ENCODE assay signal across 8 mouse cellular contexts in the genomic region with DNA sequence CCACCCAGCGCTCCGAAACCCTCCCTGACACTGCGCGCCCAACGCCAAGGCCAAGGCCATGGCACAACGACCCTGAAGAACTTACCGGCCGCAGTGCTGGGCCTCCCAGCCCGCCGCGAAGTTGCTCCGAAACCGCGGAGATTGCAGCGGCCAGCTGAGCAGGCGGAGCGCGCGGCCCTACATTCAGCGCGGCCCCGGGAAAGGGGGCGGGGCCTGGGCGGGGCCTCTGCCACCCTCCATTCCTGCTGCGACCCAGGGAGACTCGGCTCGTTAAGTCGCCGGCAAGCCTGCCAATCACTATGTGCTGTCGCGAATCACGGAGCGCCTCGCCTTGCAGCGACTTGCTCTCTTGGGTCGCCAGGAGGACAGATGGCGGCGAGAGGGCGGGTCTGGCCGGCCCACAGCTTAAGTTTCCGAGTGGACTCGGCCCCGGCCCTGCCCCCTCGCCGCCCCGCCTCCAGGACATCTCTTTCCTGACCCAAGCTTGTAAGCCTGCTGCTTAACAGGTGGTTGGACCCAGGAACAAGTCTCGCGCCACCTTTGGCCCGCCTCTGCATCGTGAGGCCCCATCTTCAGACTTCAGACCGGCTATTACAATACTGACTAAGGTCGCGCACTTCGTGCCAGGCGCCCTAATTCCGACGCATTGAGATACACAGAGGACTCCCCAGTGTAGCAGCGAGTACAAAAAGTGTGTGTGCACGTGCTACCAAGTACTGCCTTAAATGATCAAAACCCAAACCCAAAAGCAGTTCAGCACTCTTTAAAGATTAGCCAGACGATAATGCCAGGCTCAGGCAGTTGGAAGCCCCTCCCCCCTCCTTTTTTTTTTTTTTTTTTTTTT. TPM values are rescaled to one million over a fixed set of nuclear protein-coding genes. Genes with fewer than 3 reads are reported as not detected.
DNase-seq lines count a peak whose midpoint lies in the region; ATAC-seq and TF ChIP-seq lines count a peak whose summit lies in the region.

Wfs1 (minus strand) TSS at position 425 of the 844 bp plus-strand sequence.

- H3K27ac ChIP-seq in left cerebral cortex, adult 2 months = peak within 1 kb of the TSS; percentile 65
- no peak within 1 kb of the TSS for H3K27ac ChIP-seq in macrophage

- intact Hi-C loops in left cerebral cortex, adult 2 months (cut with DNase I) = no loop called here

- H3K4me3 ChIP-seq in left cerebral cortex, adult 2 months = peak within 1 kb of the TSS; percentile 84
- H3K4me3 ChIP-seq in macrophage (ENCODE audit: inconsistent target) = peak within 1 kb of the TSS; percentile 50

- no peaks in the 10 kb centered on the region for H3K79me2 ChIP-seq in macrophage (ENCODE audit: inconsistent target)

- WGBS in macrophage (ENCODE audit: missing documents) = under 1% methylated on average over 56 of the region's 60 CpGs

- peak; percentile 12 for TF ChIP-seq CTCF in left cerebral cortex, adult 2 months (IDR thresholded peaks at IDR 0.05)

- peak; percentile 95 for DNase-seq in gastrocnemius, postnatal 10 days
- DNase-seq in hindlimb bud, embryonic 11.5 days (ENCODE audit: extremely low spot score, low read depth, low spot score) = peak; percentile 69
- DNase-seq in left cerebral cortex, adult 2 months (ENCODE audit: extremely low spot score in 1 of 2, low spot score in 2 of 2) = peak; percentile 93 to 95
- peak; percentile 95 for DNase-seq in retina, postnatal 7 days (ENCODE audit: low read depth, low spot score)
- peak; percentile 85 to 98 for DNase-seq in urinary bladder, adult 18-20 months (ENCODE audit: low spot score in 2 of 2)

- ATAC-seq in activated CD4-positive, CD25-positive, alpha-beta regulatory T cell, adult 4 months = peak; percentile 98
- peak; percentile 96 for ATAC-seq in common myeloid progenitor, adult 5-6 weeks (replicated peaks; ENCODE audit: low read depth, poor library complexity, severe bottlenecking)

- H3K36me3 ChIP-seq in macrophage (ENCODE audit: inconsistent target) = no peaks in the 10 kb centered on the region

RNA-seq across cellular contexts. Expression of gene Wfs1, which starts in this region (rescaled TPM):
- under 1 TPM; 0.46 to 0.79 TPM for polyA plus RNA-seq in activated CD4-positive, CD25-positive, alpha-beta regulatory T cell, adult 4 months (2017; shearing (Covaris generic))
- total RNA-seq in common myeloid progenitor, adult 5-6 weeks (2017) = 0.64 and 1.4 TPM in 2 replicates
- 10 to 100 TPM; 25.4 to 30.2 TPM for total RNA-seq in gastrocnemius, postnatal 10 days (2021)
- 100 to 1,000 TPM; 118 to 155 TPM for total RNA-seq in left cerebral cortex, adult 2 months (2021)
- 1 to 10 TPM in 24 of 26 experiments, under 1 TPM in 2; 0.86 to 9.9 (median 4.3) TPM for total RNA-seq in macrophage (2018; cell fraction: chromatin; rRNA removed)
- 1 to 10 TPM; 2.5 to 8.3 (median 4.5) TPM for total RNA-seq in macrophage (2018; cell fraction: cytosol; rRNA removed)
- 10 to 100 TPM in 2 of 26 experiments, 1 to 10 TPM in 24; 2.4 to 11.1 (median 6.2) TPM for total RNA-seq in macrophage (2018; cell fraction: nucleus; rRNA removed)
- polyA plus RNA-seq in macrophage (2018) = 3.2 to 7.8 TPM (median 4.1 TPM) in 3 replicates

Comparison
In these comparisons a context has a peak if more than half of its experiments do, and no peak if none do; other contexts are left out.
1. RNA of gene Wfs1 (total RNA-seq): 118 to 155 TPM in left cerebral cortex, adult 2 months and 25.4 to 30.2 TPM in gastrocnemius, postnatal 10 days; 0.64 to 1.4 TPM in common myeloid progenitor, adult 5-6 weeks; every median in the first group is over 10 times any median in the second.
2. Peak in ATAC-seq in activated CD4-positive, CD25-positive, alpha-beta regulatory T cell, adult 4 months; RNA of the gene not detected or under 1 TPM.
3. Peak in every context shown above with its lines, with median percentiles within 50 percentile points of each other: DNase-seq.